Mouse (Mus musculus): Measurements from ENCODE around the gene Prr5. TPM values are rescaled to one million over a fixed set of nuclear protein-coding genes. Genes with fewer than 3 reads are reported as not detected.
"Not testable (repeated sequence)": the region's sequence is repeated elsewhere in the genome, so short reads cannot be mapped to it uniquely, and the experiment has no call there.

The Prr5 gene
- total RNA-seq, 2 experiments from 2014 or later = 3.4 to 3.5 TPM

GRCm38 (mm10) chr15:84703992-84704391 lies 34.6 kb downstream of the Prr5 start:
- intact Hi-C loops (cut with DNase I) = no loop called here
- DNase-seq = no peak

DNA sequence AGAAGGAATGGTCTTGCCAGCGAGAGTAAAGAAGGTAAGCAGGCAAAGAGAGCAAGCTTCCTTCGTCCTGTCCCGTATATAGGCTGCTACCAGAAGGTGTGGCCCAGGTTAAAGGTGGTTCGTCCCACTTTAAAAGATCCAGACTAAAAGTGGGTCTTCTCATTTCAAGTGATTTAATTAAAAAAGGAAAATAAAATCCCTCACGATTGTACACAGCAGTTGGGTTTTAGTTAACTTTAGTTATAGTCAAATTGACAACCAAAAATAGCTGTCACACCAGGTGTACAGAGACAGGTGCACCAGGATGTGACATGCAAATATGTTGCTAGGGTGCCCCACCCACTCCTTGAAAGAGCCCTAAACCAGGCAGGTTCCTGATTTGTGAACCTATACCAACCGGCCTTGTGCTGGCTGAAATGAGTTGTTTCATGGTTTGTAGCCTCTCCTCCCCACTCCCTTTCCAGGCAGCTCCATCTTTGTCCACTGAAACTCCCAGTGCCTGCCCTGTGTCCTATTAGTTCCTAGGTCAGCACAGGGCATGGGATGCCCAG lies 36.0 kb downstream of the Prr5 start:
- no peak for DNase-seq

GRCm38 (mm10) chr15:84706983-84707619 lies 37.7 kb downstream of the Prr5 start:
- no peak for DNase-seq
- intact Hi-C loops (cut with DNase I) = no loop called here

More for the DNA sequence above, 36.0 kb downstream of the Prr5 start:
- intact Hi-C loops (cut with DNase I) = no loop called here

DNA sequence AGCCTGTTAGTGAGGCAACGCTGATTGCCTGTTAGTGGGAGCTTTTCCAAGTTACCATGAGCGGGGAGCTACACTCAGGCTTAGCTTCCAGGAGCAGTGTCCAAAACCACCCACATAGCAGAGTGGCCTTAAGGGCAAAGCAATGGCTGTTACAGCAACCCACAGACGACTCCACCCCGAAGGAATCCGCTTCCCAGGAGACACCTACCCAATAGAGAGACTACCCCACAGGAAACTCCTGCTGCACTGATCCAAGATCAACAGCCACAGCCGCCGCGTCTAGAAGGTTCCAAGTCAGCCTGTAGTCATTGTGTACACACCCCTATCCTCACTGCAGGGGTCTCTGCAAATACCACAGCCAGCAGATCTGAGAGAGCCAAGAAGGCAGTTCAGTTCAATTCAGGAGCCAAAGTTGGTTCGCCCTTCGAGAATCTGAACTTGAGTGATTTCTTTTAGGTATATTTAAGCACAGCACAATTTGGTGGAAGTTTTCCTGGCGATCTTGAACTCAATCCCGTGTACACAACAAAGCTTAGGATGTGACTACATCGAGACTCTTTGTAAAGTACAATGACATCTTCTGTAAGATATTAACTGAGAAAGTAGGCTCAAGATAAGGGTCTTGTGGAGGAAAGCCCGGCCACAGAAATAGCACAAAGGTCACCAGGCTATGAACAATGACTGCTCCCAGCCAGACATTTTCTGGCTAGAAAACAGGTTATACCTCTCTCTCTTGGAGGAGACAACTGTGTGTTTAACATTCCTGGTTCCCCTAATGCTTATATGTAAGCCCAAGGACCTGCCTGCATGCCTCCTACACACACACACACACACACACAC lies 43.4 kb downstream of the Prr5 start:
- no peak for DNase-seq
- intact Hi-C loops (cut with DNase I) = no loop called here

- intact Hi-C loops (cut with DNase I) = no loop called here
Observed at GRCm38 (mm10) chr15:84714730-84715129, 45.3 kb downstream of the Prr5 start.

DNA sequence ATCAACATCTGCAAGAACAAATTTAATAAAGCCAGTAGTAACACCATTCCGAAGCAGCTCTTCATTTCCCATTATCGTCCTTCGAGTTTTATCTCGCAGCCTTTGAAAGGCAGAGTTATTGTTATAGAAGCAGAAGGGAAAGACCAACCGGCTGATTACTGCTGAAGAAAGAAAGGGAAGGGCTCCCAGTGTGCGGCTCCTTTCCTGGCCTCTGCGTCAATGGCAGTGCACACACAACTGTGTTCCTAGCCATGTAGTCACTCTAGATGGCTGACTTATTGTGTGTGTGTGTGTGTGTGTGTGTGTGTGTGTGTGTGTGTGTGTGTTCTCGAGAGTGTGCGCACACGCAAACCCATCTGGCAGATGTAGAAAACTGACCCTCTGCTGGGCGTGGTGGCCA lies 45.7 kb downstream of the Prr5 start:
- no peak for DNase-seq
- intact Hi-C loops (cut with DNase I) = no loop called here

More at GRCm38 (mm10) chr15:84714730-84715129, 45.3 kb downstream of the Prr5 start:
- peak; percentile 68 to 78 for DNase-seq

DNA sequence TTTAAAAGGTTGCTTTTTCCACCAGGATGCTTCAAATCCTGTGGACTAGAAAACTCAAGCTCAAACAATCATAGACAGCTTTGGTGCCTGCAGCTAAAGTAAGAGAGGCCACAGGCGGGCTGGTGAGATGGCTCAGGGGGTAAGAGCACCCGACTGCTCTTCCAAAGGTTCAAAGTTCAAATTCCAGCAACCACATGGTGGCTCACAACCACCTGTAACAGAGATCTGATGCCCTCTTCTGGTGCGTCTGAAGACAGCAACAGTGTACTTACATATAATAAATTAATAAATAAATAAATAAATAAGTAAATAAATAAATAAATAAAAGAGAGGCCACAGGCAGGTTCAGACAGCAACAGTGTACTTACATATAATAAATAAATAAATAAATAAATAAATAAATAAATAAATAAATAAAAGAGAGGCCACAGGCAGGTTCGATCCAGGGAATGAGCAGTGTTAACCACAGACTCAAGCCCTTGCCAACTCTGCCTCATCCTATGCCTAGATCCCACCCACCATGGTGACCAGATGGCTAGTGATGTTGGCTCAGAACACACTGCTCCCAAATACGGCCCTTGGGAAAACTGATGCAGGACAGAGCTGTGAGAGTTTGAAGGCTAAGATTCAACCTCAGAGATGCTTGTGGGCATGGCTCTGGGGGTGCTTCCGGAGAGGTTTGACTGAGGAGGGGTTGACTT lies 48.3 kb downstream of the Prr5 start:
- DNase-seq; intact Hi-C loops (cut with DNase I): not testable (repeated sequence)

- intact Hi-C loops (cut with DNase I) = no loop called here
Observed at GRCm38 (mm10) chr15:84718785-84719184, 49.4 kb downstream of the Prr5 start.

DNA sequence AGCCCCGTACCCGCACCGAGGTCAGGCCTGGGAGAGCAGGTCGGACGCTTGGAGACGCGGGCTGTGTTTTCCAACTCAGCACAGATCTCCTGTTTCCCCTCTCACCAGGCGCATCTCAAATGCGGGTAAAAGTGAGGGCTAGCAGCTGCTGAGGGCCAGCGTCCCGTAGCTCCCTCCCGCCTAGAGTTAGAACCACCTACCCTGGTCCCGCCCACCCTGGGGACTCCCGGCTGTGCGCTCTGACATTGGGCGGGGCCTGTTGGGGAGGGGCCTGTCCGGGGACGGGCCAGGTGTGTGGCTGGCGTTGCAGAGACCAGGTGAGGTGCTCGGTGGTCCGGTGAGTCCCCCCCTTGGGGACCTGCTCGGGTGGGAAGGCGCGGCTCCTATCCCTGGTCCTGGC lies 50.4 kb downstream of the Prr5 start, which contains the start of gene Arhgap8:
Arhgap8 (plus strand) TSS at position 262 of the 400 bp plus-strand sequence.
- intact Hi-C loops (cut with DNase I) = no loop called here
- DNase-seq = no peak

More at GRCm38 (mm10) chr15:84718785-84719184, 49.4 kb downstream of the Prr5 start:
- no peak for DNase-seq

DNA sequence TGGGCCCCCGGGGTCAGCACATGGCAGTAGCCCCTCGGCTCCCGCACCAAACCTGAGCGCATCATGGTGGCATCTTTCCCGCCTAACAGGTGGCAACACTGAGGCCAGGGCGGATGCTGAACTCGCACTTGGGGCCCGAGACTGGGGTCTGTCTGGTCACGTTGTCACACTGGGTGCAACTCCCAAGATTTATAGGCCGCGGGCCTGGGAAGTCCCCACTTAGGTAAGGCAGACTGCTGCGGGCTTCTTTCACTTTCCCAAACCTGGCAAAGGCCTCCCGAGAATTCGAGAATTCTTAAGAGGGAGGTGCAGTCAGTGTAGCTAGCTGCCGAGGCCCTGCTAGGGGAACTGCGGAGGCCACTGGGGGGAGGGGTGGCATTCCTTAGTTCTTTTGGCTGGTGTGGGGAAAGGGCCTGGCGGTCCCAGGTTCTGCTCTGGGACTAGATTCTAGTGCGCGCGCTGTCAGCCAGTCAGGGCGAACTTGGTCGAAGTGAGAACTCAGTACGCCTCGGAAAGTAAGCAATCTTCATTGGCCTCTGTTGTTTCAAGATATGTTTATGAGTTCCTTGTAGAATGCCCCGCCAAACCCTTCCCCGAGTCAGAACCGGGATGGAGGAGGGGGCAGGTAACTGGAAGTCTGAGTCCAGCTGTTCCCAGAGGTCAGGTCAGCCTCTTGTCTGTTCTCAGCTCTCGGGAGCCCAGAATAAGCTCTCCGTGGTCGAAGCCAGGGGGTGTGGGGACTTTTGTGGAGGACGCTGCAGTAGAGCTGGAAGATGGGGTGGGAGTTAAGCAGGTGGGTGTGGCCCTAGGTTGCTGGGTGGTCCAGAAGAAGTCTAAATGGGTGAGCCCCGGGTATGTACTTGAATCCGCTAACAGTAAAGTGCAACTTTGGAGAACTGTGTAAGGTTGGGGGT lies 51.1 kb downstream of the Prr5 start:
- DNase-seq = no peak
- intact Hi-C loops (cut with DNase I) = no loop called here

- intact Hi-C loops (cut with DNase I) = not testable (repeated sequence)
Observed at GRCm38 (mm10) chr15:84723656-84724055, 54.2 kb downstream of the Prr5 start.

DNA sequence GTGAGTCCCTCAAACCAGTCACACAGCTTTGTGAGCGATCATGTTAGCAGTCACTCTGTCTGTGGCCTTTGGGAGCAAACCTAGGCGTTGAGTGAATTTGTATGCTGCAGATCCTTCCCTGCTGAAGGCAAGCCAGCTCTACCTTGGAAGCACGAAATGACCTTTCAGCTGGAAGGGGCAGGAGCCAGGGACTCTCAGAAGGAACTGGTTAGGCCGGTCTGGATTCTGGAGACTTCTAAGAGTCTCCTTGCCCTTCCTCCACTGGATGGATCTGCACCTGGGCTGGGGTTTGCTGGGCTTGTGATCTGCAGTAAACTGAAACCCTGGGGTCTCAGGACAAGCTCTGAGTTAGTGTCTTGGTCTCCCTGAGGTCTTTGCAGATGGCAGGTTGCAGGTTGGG lies 54.8 kb downstream of the Prr5 start:
- no peak for DNase-seq
- intact Hi-C loops (cut with DNase I) = no loop called here

More at GRCm38 (mm10) chr15:84723656-84724055, 54.2 kb downstream of the Prr5 start:
- DNase-seq = not testable (repeated sequence)

DNA sequence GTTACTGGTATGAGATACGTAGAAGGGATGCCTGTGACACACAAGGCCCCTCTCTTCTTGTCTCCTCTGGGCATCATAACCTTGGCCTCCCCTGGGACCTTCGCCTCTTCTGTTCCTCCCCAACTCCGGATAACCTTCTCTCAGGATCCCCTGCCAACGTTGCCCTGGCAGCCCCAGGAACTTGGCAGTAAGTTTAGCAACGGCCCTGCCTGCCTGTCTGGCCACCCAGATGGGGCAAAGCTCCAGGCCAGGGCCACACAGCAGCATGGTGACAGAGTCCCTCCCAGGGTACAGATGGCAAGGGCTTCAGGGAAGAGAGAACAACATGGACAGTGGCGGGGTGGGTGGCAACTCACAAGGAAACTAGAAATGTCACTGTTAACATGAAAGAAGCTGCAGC lies 60.3 kb downstream of the Prr5 start:
- intact Hi-C loops (cut with DNase I) = no loop called here
- peak in 1 of 2 experiments; percentile 20 for DNase-seq

DNA sequence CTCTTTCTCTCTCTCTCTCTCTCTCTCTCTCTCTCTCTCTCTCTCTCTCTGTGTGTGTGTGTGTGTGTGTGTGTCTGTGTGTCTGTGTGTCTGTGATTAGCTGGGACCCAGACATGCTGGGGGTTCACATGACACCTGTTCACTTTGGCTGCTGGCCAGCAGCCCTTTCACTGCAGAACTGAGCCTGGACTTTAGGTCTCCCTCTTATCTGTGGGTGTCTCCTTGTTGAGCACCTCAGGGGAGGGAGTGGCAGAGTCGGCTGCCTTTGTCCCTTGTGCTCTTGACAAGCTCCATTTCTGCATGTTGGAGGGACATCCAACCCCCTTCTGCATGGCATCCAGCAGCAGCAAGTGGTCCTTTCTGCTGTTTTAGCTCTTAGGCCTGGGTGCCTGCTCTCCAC lies 61.5 kb downstream of the Prr5 start:
- intact Hi-C loops (cut with DNase I) = no loop called here

DNA sequence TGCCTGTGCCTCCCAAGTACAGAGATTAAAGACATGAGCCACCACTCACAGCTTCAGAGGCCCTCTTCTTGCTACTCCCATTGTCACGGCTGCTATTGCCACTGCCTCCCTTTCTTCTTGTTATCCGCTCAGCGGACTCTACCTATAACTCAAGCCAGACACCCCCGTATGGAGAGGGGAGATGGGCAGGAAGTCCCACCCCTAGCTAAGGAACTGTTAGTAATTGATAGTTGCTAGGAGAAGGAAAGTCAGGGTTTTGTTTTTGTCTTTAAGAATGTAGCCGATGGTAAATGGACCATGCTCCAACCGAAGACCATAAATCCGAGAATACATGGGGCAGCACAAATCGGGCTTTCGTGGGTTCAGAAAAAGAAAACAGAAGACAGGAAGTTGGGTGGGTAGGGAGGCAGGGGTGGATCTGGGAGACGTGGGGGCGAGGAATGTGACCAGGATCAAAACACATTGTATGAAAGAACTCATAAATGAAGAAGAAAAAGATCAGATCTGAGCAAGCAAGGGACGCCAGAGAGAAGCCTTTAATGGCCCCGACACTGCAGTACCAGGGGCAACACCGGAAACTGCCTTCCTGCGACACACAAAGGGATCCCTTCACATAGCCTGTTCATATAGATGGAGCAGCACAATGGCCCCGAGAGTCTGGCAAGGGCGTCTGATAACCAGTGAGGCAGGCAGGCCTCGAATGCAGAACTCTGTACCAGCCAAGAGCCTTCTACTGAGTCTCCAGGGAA lies 62.4 kb downstream of the Prr5 start:
- intact Hi-C loops (cut with DNase I) = no loop called here
- DNase-seq = no peak

More for the DNA sequence above, 61.5 kb downstream of the Prr5 start:
- no peak for DNase-seq

GRCm38 (mm10) chr15:84732425-84732749 lies 63.0 kb downstream of the Prr5 start:
- DNase-seq = no peak

GRCm38 (mm10) chr15:84736346-84736993 lies 67.0 kb downstream of the Prr5 start:
- DNase-seq = no peak
- intact Hi-C loops (cut with DNase I) = no loop called here

More at GRCm38 (mm10) chr15:84732425-84732749, 63.0 kb downstream of the Prr5 start:
- intact Hi-C loops (cut with DNase I) = no loop called here

DNA sequence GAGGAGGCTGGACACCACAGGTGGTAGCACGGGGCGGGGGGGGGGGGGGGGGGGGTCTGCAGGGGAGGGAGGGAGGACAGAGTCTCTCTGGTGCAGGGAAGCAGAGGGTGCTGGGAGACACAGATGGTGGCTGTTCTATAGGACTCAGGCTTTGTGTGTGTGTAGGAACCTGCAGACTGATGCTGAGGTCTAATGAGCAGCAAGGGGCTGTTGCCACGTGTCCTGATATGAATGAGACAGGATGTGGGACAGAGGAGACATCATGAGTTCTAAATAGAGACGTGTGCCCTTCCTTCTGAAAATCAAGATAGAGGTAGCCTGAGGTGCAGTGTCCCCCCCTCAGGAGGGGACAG lies 67.5 kb downstream of the Prr5 start:
- no peak for DNase-seq
- intact Hi-C loops (cut with DNase I) = no loop called here

DNA sequence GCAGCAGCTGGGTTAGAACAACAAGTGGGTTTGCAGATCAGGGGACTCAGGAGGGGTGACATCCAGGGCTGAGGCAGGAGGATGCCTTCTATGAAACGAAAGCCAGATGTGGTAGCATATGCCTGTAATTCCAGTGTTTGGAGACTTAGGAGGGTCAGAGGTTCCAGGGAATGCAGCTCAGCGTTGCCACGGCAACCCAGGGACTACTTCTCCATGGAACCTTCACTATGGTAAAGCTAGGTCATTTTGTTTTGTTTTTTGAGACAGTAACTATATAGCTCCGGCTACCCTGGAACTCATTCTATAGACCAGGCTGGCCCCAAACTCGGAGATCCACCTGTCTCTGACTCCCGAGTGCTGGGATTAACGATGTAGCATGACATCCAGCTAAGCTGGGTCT lies 68.8 kb downstream of the Prr5 start:
- intact Hi-C loops (cut with DNase I) = no loop called here
- DNase-seq = no peak

Measured in gastrocnemius, postnatal 36 days (tissue).